Mouse (Mus musculus): ENCODE measurements around the gene Tex2.
"Not testable (repeated sequence)": the region's sequence is repeated elsewhere in the genome, so short reads cannot be mapped to it uniquely, and the experiment has no call there.

The Tex2 gene

DNA sequence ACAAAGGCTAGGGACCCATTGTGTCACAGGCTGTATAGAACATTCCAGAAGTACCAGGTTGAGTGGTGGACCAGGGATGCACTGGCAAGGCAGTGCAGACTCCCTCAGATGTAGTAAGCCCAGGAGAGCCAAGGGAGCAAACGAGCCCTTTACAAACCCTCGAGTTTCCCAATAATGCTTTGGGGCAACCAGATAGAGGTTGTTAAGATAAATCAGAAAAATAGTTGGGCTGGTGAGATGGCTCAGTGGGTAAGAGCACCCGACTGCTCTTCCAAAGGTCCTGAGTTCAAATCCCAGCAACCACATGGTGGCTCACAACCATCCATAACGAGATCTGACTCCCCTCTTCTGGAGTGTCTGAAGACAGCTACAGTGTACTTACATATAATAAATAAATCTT lies 5.5 kb upstream of the Tex2 start:
- DNase-seq (ENCODE audit: low read depth, low spot score), result not testable (repeated sequence)

DNA sequence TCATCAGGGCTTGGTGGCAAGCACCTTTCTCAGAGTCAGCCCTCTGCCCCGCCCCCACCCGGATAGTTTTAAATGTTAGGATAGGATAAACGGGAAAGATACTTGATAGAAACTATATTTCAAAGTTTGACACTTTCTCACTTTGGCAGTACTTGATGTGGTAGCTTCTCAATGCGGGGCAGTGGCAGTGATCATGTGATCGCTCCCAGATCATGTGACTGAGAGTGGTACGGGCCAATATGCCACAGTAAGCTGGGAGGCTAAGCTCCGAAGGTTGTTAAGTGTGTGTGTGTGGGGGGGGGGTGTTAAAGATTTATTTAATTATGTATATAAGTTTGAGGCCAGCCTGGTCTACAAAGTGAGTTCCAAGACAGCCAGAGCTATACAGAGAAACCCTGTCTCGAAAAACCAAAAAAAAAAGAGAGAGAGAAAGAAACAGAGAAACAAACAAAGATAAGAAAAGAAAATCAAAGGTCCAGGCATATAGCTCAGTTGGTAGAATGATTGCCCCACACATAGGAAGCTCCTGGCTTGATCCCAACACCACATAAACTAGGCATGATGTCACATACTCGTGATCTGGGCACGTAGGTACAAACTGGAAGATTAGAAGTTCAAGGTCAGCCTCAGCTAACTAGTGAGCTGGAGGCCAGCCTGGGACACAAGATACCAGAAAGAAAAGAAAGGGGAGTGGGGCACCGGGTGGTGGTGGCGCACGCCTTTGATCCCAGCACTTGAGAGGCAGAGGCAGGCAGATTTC lies 4.8 kb upstream of the Tex2 start:
- DNase-seq (ENCODE audit: low read depth, low spot score), result no peak

DNA sequence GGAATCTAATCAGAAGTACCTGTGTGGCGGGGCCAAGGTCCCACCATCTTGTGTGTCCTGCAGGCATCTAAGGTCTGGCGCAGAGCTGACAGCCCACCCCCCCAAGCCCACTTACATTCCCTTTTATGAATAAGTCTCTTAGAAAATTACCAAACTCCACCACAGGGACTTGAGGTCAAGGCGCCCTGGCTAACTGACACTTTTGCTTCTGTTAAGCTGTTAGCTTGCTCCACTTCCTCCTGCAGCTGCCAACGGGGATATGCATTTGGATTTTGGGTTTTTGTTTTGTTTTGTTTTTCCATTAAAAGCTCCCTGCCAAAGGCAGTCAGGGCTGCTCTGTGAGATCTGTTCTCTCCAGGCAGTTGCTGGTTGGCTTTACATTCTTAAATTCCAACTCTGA lies 2.3 kb upstream of the Tex2 start:
- no peak for DNase-seq (ENCODE audit: low read depth, low spot score)

DNA sequence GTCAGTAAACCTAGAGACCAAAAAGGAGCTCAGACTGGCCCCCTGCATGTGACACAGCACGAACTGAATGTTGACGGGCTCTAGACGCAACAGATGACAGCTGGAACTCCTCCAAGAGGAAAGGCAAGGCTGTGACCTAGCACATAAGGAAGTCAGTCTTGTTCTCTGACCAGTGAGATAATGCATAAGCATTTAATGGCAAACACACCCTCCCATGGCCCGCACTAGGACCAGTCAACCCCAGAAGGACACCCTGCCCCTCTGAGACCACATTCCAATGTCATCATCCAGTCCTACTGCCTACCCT lies 1.1 kb upstream of the Tex2 start:
- no peak for DNase-seq (ENCODE audit: low read depth, low spot score)

DNA sequence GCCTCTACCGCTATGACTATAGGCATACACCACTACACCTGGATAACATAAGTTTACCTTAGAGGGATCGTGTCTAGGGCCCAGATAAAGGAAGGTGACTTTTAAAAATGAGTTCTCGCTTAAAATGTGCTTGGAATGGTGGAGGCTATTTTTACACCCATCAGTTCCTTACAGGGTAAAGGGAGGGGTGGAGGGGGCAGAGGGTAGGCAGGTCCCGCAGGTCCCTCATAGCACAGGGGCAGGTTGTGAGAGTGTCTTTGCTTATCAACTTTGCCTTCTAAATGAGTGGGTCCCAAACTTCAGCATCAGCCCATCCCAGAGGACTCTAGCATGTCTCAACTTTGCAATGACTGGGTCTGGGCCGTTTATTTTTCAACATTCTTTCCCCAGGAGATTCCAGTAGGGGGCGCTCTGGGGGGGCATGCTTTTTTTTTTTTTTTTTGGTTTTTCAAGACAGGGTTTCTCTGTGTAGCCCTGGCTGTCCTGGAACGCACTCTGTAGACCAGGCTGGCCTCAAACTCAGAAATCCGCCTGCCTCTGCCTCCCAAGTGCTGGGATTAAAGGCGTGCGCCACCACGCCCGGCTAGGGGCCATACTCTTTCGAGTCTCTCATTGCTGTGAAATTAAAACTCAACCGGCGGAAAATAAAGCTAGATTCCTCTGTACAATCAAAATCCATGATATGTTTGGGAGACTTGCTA lies 565 bp upstream of the Tex2 start:
- DNase-seq (ENCODE audit: low read depth, low spot score), result no peak

DNA sequence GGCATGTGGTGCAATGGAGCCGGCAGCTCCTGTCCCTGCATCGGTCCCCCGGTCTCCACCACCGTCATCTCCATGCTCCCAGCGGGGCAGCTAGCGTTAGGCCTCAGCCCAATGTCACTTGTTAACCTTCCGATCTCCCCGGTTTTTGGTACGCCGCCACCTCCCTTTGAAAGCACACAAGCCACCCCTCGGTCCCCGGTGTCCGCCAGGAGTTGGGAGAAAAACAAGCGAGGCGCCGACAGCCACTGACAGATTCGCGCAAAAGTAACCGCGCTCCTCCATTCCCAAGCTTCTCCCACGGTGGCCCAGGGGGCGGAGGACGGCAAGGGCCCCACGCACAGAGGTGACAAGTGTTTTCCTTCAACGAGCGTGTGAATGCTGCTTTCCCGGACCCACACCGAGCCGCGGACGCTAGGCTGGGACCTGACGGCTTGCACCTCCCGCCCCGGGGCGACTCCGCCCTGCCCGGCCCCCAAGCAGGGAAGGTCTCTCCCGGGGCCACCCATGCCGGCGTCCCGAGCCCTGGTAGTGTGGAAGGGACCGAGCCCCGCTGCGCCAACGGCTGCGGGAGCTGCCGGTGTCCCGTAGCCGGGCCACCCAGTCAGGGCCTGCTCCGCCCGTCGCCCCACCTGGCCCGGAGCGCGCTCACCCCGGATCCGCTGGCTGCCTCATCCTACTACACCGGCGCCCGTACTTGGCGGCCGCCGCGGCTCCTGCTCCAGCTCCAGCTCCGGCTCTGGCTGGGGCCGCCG lies 838 bp downstream of the Tex2 start:
- DNase-seq (ENCODE audit: low read depth, low spot score), result no peak

DNA sequence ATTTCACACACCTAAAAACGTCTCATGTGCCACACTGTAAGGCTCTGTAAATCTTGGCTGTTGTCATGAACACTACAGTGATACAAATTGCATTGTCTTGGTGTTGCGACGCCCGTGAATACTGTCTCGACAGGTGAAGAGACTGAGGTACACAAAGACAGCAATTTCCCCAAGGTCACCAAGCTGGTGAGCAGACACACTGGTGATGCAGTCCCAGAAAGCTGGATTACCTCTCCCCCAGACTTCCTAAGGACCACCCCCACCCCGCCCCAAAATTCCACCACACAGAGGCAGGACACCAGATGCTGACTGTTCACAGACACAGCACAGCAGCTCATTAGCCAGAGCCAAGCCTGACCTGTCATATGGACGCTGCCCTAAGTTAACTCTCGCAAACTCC lies 3.5 kb downstream of the Tex2 start:
- DNase-seq (ENCODE audit: low read depth, low spot score), result no peak

DNA sequence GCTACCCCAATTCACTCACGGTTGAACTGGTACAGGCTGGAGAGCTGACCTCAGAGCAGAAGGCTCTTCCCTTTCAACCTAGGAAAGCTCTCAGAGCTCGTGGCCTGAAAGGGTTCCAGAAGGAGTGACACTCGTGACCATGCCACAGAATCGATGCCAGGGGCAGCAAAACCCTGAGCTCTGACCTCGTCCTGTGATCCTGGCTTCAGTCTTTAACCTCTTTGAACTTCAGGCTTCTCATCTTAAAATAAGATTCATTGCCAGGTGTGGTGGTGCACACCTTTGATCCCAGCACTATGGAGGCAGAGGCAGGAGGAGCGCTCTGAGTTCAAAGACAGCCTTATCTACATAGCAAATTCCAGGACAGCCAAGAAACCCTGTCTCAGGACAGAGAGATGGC lies 5.9 kb downstream of the Tex2 start:
- no peak for DNase-seq (ENCODE audit: low read depth, low spot score)

DNA sequence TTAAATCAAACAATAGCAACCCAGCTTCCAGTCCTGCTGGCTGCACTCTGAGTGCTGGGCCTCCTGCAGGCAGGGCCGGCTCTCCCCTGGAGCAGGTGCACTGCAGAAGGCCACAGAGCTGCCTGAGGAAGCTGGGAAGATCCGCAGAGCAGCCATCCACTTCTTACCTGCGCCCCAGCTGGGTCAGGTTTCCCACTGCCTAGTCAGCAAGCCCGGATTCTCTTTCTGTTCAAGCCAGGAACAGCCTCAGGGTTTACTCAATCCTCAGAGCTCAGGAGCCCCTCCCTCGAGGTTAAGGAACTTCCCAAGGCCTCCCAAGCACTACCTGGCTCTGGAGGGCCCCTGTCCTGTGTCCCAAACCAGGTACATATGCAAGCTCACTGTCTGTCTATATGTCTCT lies 7.2 kb downstream of the Tex2 start:
- no peak for DNase-seq (ENCODE audit: low read depth, low spot score)

DNA sequence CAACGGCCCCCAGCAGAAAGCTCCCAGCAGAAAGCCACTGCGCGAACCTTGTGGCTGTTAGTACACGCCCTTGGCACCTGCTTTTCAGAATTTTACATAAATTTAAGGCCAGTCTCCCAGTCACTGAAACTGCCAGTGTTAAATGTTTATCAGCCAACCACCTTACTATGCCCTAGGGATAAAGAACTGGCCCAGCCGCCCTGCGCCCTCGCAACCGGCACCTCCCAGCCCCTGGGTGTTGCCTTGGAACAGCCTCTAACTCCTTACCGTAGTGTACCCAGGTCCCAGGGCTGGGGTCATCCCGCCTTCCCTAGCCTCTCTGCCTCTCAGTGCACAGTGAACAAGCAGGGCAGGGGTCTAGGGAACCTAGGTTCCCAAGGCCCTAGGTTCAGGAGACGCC lies 10.0 kb downstream of the Tex2 start:
- DNase-seq (ENCODE audit: low read depth, low spot score), result no peak

DNA sequence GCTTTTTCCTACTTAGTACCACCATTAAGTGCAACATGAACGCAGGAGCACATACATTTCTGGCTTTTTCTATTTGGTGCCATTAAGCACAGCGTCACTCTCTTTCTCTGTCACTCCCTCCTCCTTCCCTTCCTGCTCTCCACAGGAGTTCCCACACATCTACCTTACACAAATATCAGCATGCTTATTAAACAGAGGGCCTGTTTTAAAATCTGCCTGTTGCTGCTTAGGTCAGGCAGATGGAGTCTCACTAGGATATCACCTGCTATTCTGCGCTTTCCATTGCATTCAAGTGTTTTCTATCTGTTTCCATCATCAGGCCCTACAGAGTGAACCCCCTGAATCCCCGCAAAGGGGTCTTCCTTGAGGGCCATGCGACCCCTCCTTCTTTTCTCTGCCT lies 13.1 kb downstream of the Tex2 start:
- no peak for DNase-seq (ENCODE audit: low read depth, low spot score)

DNA sequence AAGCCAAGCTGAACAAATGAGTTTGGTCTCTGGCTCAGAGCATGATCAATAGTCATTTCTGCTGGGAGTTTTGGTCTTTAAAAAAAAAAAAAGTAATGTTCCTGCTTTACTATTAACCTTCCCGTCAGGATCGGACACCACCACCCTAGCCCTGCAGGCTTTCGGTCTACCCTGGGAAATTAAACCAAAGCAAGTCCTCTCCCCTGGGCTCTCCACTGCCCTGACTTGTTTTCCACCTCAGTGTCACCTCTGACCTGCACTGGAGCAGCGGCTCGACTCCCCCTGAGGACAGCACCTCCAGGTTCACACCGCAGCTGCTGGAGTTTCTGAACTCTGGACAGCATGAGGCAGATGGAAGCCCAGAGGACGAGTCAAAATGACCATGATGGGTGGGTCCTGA lies 13.9 kb downstream of the Tex2 start:
- DNase-seq (ENCODE audit: low read depth, low spot score), result no peak

DNA sequence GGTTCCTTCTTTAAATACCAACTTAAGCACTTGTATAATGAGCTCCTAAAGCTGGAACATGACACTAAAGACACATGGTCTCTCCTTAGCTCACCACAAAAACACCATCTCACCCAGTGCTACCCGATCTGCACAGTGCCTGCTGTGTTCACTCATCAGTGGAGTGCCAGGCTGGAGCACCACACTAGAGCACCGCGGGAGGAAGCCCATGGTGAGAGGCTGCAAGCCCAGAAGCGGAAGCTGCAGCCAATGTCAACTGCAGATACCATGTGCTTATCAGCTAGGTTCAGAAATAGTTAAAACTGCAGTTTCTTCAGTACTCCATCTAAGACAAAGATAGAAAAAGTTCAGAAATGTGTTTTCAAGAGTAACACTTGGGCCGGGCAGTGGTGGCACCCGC lies 14.9 kb downstream of the Tex2 start:
- DNase-seq (ENCODE audit: low read depth, low spot score), result no peak

DNA sequence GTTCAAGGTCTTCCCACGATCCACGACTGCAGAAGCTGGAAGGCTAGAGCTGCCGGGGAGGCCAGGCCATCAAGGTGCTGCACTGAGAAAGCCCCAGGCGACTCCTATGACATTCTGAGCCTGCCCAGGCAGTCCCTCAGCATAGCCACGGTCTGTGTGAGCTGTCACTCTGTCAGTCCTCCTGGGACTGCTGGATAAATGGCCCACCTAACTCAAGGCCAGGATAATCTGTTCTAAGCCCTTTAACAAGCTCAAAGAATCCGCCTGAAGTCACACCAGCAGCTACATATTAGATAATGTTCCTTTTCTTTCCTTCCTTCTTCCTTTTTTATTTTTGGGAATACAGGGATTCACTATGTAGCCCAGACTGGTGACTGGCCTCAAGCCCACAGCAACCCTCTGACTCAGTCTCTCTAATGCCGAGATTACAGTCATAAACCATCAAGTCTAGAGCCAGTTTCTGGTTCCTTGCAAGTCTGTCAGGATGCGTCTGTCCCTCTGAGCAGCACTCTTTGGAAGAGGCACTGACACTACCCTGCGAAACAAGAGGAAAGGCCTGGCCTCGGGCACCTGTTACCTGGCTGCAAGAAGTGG lies 15.4 kb downstream of the Tex2 start:
- DNase-seq (ENCODE audit: low read depth, low spot score), result peak; percentile 29

DNA sequence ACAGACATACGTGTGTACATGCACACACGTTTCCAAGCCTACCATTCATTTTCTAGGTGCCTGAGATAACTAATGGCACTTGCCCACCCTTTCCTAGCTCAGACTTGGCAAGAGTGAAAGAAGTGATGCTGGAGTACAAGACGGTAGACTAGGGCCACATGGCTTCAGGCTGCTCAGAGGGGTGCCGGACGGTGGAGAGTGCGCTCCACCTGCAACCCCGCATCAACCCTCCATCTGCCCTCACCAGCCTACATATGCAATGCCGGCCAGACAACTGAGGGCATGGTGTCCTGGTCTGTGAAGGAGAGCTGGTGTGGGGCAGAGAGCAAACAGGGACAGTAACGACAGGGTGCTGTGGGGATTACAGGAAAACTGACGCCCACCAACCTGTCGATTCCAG lies 22.0 kb downstream of the Tex2 start:
- no peak for DNase-seq (ENCODE audit: low read depth, low spot score)

DNA sequence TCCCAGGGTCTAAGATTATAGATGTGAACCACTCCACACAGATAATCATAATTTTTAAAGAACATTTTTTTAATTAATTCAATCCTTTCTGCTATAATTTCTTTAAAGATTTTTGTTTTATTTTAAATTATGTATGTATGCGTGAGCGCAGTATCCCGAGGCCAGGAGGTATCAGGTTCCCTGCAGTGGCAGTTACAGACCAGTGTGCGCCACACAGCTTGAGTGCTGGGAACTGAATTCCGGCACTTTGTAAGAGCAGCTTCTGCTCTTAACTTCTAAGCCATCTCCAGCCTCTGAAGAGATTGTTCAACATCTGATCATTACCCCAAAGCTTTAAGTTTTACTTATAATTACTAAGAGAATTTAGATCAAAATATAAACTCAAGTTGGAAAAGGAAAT lies 23.1 kb downstream of the Tex2 start:
- no peak for DNase-seq (ENCODE audit: low read depth, low spot score)

DNA sequence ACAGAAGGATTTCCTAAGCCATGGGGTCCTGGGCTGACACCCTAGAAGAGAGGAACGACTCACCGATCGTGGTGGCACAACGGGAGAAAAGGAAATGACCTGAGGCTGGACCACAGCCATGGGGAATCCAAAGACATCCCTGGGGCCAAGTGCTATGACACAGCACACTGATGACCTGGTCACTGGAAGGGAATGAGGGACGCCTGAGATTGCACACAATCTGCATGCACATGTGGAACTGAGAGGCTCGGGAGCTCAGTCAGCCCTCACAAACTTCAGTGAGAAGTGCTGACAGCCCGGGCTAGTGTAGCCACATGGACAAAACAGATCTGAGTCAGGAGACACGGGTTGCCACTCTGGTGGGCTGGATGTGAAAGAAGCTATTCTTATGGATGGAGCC lies 24.4 kb downstream of the Tex2 start:
- DNase-seq (ENCODE audit: low read depth, low spot score), result no peak

DNA sequence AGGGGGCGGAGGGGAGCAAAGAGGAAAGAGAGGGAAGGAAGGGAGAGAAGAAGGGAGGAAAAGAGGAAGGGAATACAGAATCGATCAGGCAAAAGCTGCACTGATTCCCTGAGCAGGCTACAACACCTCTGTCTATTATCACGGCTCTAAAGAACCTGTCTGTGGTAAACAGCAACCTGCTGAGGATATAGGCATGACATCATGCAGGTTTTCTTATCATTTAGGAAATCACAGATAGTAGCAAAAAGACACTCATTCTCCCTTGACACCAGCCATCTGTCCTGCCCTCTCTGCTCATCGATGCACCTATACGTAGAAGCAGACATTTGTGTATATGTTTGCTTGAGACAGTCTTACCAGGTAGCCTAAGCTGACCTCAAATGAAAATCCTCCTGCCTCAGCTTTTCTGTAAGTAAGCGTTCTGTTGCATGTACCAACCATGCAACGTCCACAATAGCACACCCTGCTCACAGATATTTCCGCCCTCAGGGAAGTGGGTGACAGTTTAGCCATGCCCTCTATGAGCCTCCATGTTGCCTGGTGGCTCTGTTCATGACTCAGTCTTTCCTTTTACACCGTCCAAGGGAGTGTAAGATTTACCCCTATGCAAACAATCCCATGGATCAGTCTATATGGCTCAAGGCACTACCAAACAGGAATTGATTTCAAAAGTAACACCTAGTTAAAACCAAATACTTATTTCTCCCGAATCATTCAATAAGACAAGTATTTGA lies 25.3 kb downstream of the Tex2 start:
- no peak for DNase-seq (ENCODE audit: low read depth, low spot score)

DNA sequence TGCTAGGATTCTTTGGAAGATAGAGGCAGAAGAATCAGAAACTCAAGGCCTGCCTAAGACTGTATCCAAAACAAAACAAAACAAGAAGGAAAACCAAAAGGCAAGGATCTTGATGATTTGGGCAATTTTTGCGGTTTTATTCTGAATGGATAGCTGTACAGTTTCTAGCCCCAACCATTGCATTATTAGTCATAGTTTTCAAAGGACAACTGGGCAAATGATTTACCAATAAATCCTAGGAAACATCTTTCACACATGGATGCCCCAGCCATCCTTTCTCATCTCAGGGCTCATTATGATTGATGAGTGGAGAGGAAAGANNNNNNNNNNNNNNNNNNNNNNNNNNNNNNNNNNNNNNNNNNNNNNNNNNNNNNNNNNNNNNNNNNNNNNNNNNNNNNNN lies 29.4 kb downstream of the Tex2 start:
- no peak for DNase-seq (ENCODE audit: low read depth, low spot score)

DNA sequence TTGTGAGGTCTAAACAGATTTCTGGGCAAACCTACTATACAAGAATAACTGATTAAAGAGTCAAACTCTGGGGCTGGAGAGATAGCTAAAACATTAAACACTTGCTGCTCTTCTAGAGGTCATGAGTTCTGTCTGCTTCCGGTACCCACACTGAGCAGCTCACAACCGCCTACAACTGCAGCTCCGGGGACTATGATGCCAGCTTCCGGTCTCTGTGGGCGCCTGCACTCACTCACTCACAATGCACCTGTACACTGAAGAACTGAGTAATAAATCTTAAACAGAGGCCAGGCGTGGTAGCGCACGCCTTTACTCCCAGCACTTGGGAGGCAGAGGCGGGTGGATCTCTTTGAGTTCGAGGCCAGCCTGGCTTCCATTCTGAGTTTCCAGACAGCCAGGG lies 31.9 kb downstream of the Tex2 start:
- DNase-seq (ENCODE audit: low read depth, low spot score), result no peak

DNA sequence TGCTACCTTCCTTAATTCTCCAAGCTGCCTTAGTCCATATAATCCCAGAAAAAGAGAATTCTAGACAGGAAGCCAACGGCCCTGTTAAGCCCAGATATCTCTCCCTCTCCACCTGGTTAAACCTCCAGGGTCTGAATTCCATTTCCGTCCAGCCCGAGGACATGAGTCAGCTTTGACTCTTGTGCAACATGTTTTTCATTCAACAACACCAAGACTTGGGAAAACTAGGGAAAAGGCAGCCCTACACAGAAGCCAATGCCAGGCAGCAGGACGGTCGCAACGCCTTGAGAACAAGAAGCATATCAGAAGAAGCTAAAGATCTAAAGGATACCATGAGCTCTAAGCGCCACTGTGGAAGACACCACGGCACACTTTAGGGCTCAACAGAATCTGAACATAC lies 32.8 kb downstream of the Tex2 start:
- DNase-seq (ENCODE audit: low read depth, low spot score), result no peak

DNA sequence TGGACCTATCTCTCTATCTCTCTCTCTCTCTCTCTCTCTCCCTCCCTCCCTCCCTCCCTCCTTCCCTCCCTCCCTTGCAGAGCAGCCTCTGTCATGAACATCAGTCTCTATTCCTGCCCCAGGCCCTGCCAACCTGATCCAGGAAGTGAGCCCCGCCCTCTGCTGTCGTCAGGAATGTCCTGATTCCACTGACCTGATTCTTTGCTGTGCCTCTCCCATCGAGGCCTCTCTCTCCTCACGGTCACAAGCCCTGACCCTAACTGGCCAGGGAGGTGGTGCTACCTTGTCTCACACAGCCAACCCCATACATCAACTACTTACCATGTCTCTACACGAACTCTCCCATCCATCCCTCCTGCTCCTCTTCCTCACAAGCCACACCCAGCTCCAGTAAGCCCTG lies 33.3 kb downstream of the Tex2 start:
- DNase-seq (ENCODE audit: low read depth, low spot score), result no peak

All from retina, adult 2 months (tissue).